Mouse (Mus musculus) midbrain, postnatal 0 days (tissue): ENCODE results near the gene Lamb2. TPM values are rescaled to one million over a fixed set of nuclear protein-coding genes. Genes with fewer than 3 reads are reported as not detected.
A peak's percentile ranks its signal among the peaks of the same experiment; 100 is the strongest.

Experiments
- ATAC-seq: fragments of 200-750 bp; cut with Nextera tagmentation; 2 replicates; pipeline ENCODE4 v1.8.0; 2017; ENCODE audit warnings: moderate number of reproducible peaks, mild to moderate bottlenecking, moderate TSS enrichment, moderate library complexity; ENCODE audit not compliant: low FRiP score
- DNase-seq: peaks from one replicate; pipeline ENCODE4 v3.0.0-alpha.2; 2015; ENCODE audit warnings: low spot score
- H3K27ac ChIP-seq: fragments of 300-500 bp; sonication (generic); 2 replicates; pipeline ENCODE4 v1.5.1; 2014; ENCODE audit warnings: low read depth, mild to moderate bottlenecking, low read length, mixed read lengths
- H3K27me3 ChIP-seq: fragments of 300-500 bp; sonication (generic); 2 replicates; pipeline ENCODE4 v1.6.1; 2014; ENCODE audit warnings: low read length, control low read depth, mixed read lengths; ENCODE audit not compliant: insufficient read depth
- H3K36me3 ChIP-seq: fragments of 300-500 bp; sonication (generic); 2 replicates; pipeline ENCODE4 v1.6.1; 2014; ENCODE audit warnings: low read length, control low read depth, mixed read lengths; ENCODE audit not compliant: insufficient read depth
- H3K4me1 ChIP-seq: fragments of 300-500 bp; sonication (generic); 2 replicates; pipeline ENCODE4 v1.6.1; 2014; ENCODE audit warnings: mild to moderate bottlenecking, control low read depth, antibody characterized with exemption, low read length, mixed read lengths; ENCODE audit not compliant: insufficient read depth
- H3K4me2 ChIP-seq: fragments of 300-500 bp; sonication (generic); 2 replicates; pipeline ENCODE4 v1.6.1; 2014; ENCODE audit warnings: low read depth, mild to moderate bottlenecking, low read length, mixed read lengths; ENCODE audit not compliant: poor library complexity, severe bottlenecking
- H3K4me3 ChIP-seq: fragments of 300-500 bp; sonication (generic); 2 replicates; pipeline ENCODE4 v1.5.1; 2014; ENCODE audit warnings: low read depth, mild to moderate bottlenecking, low read length, moderate library complexity
- H3K9ac ChIP-seq: fragments of 300-500 bp; sonication (generic); replicated peaks from 2 replicates; pipeline ENCODE4 v1.6.1; 2014; ENCODE audit warnings: mild to moderate bottlenecking, low read length, moderate library complexity, mixed read lengths; ENCODE audit not compliant: poor library complexity, severe bottlenecking
- H3K9me3 ChIP-seq: fragments of 300-500 bp; sonication (generic); 2 replicates; pipeline ENCODE4 v1.6.1; 2016; ENCODE audit warnings: low read length, control low read depth
- CTCF ChIP-seq: IDR thresholded peaks from 2 replicates; pipeline ENCODE4 v1.5.1; 2016; ENCODE audit warnings: antibody characterized with exemption, mild to moderate bottlenecking
- WGBS: fragments of 180-500 bp; shearing (Covaris S2); extraction: QIAGEN DNeasy Blood & Tissue Kit; methylation state at CpG from one replicate; pipeline ENCODE4 v1.1.7; 2014; 5-methylcytosine and 5-hydroxymethylcytosine counted together
- polyA plus RNA-seq: library from polyadenylated mRNA; unstranded; fragments of >200 nt; fragmentation: Nextera tagmentation; extraction: Ambion mirVana; gene quantifications from 2 replicates; pipeline ENCODE4 v1.2.1, GENCODE M21; 2015
- total RNA-seq: library from RNA; depleted of rRNA; stranded (reverse); fragments of >200 nt; gene quantifications from 2 replicates; pipeline ENCODE4 v1.2.3, GENCODE M21; 2014

The Lamb2 gene
- total and polyA plus RNA-seq, 2 experiments from 2014 or later = 18.5 to 56.5 TPM

- Histone ChIP-seq H3K4me2 (peak overlapping the region; percentile 73), H3K4me1 (peaks cover 29% of the 10 kb centered on the region), H3K36me3 (peaks cover 17% of the 10 kb centered on the region), H3K4me3 (peak overlapping the region; percentile 75), H3K27me3 (no peaks in the 10 kb centered on the region), H3K9me3 (no peaks in the 10 kb centered on the region), H3K27ac (peak overlapping the region; percentile 82), H3K9ac (peak overlapping the region; percentile 90)
- DNase-seq (no peak), ATAC-seq (no peak)
- no peak for TF ChIP-seq CTCF
- WGBS = 44% methylated on average over 6 of the region's 6 CpGs
Measured at GRCm38 (mm10) chr9:108451519-108452160, 27.9 kb upstream of the Lamb2 start.

GRCm38 (mm10) chr9:108452291-108452906 lies 27.1 kb upstream of the Lamb2 start:
- H3K9me3 ChIP-seq = no peaks in the 10 kb centered on the region
- TF ChIP-seq CTCF = peak; percentile 93
- peak overlapping the region; percentile 82 for H3K27ac ChIP-seq
- peaks cover 29% of the 10 kb centered on the region for H3K4me1 ChIP-seq
- H3K4me2 ChIP-seq = peak overlapping the region; percentile 73
- no peaks in the 10 kb centered on the region for H3K27me3 ChIP-seq
- H3K9ac ChIP-seq = peak overlapping the region; percentile 90
- peak; percentile 94 for DNase-seq
- peak overlapping the region; percentile 75 for H3K4me3 ChIP-seq
- peak; percentile 86 for ATAC-seq
- H3K36me3 ChIP-seq = peaks cover 17% of the 10 kb centered on the region
- WGBS = under 1% methylated on average over 39 of the region's 40 CpGs

GRCm38 (mm10) chr9:108452911-108453310 lies 26.6 kb upstream of the Lamb2 start:
- H3K9me3 ChIP-seq = no peaks in the 10 kb centered on the region
- peaks cover 29% of the 10 kb centered on the region for H3K4me1 ChIP-seq
- ATAC-seq (peak; percentile 36), DNase-seq (no peak)
- H3K27me3 ChIP-seq = no peaks in the 10 kb centered on the region
- TF ChIP-seq CTCF = no peak
- H3K9ac ChIP-seq = peak overlapping the region; percentile 90
- peaks cover 12% of the 10 kb centered on the region for H3K36me3 ChIP-seq
- H3K4me3 ChIP-seq = peak overlapping the region; percentile 75
- whole genome bisulfite sequencing = 27% methylated on average over 6 of the region's 6 CpGs
- peak overlapping the region; percentile 73 for H3K4me2 ChIP-seq
- H3K27ac ChIP-seq = peak overlapping the region; percentile 82

GRCm38 (mm10) chr9:108453458-108453857 lies 26.1 kb upstream of the Lamb2 start:
- H3K9me3 ChIP-seq = no peaks in the 10 kb centered on the region
- peak overlapping the region; percentile 82 for H3K27ac ChIP-seq
- no peak for ATAC-seq
- no peaks in the 10 kb centered on the region for H3K27me3 ChIP-seq
- peak overlapping the region; percentile 90 for H3K9ac ChIP-seq
- H3K4me3 ChIP-seq = peak overlapping the region; percentile 75
- H3K4me1 ChIP-seq = peaks cover 29% of the 10 kb centered on the region
- DNase-seq = no peak
- H3K4me2 ChIP-seq = peak overlapping the region; percentile 73
- H3K36me3 ChIP-seq = peaks cover 6% of the 10 kb centered on the region
- WGBS = 68% methylated on average over 4 of the region's 4 CpGs
- TF ChIP-seq CTCF = no peak

- no peak for DNase-seq
- WGBS = 90% methylated on average over 6 of the region's 6 CpGs
- ATAC-seq = no peak
- no peaks in the 10 kb centered on the region for H3K9me3 ChIP-seq
- peaks cover 28% of the 10 kb centered on the region for H3K4me1 ChIP-seq
- no peak for TF ChIP-seq CTCF
- 0 out of 2 replicates have a peak overlapping the region, but pooled peaks have one; percentile 19 for H3K9ac ChIP-seq
- H3K36me3 ChIP-seq = no peaks in the 10 kb centered on the region
- no peak overlapping the region for H3K27ac ChIP-seq
- no peaks in the 10 kb centered on the region for H3K27me3 ChIP-seq
- no peak overlapping the region for H3K4me3 ChIP-seq
- H3K4me2 ChIP-seq = no peak overlapping the region
Measured at GRCm38 (mm10) chr9:108454429-108454828, 25.1 kb upstream of the Lamb2 start.
